Mouse (Mus musculus): ENCODE results near the gene Olfr689. TPM values are rescaled to one million over a fixed set of nuclear protein-coding genes. Genes with fewer than 3 reads are reported as not detected.

Gene Olfr689
- polyA plus RNA-seq (2017; shearing (Covaris generic)) = 0.05 TPM

GRCm38 (mm10) chr7:105310865-105311264 is at the start of gene Olfr689:
Olfr689 (plus strand) TSS chr7:105311165.

DNA sequence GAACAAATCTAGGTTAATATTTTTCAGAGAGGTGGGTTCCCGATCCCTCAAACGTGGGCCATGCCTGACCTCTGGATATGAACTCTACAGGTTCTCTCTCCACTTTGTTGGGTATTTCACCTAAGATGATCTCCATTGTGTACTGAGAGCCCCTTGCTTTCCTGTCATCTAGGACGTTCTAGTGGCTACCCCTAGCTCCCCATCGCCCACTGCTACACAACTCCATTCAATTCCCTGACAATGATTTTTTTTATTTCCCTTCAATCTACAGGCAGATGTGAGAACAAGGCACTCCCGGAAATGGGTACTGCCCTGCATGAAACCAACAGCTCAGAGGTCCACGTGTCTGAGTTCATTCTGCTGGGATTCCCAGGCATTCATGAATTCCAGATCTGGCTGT is 23.2 kb upstream of the Olfr689 start, which contains the start of gene Olfr688:
TSS of gene Olfr688 (plus strand) at position 301 of the 400 bp plus-strand sequence.

DNA sequence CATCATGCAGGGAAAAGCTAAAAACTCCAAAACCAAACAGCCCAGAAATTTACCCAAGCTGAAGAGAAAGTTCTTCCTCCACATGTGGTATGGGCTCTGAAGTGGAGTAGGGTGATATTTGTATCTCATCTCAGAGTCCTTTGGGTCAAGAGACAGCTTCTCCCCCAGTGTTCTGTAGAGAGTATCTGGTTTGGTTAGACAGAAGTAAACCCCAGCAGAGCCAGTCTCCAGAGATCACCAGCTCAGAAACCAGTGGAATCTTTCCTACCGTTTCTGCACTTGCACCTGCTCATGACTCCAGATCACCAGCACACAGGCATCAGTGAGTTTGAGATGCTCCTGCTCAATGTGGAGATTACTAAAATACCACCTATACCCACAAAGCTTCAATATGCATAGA is 23.0 kb downstream of the Olfr689 start, which contains the start of gene Olfr690:
TSS of gene Olfr690 (minus strand) at position 101 of the 400 bp plus-strand sequence.

GRCm38 (mm10) chr7:105342170-105342569 is 31.2 kb downstream of the Olfr689 start, which contains the start of gene Olfr691:
Olfr691 (minus strand) TSS chr7:105342270.

GRCm38 (mm10) chr7:105367930-105368329 is 57.0 kb downstream of the Olfr689 start, which contains the start of gene Olfr692:
Olfr692 (plus strand) TSS chr7:105368230.

Other genes starting within 250 kb of the Olfr689 start
- gene Olfr678, start 246.7 kb upstream of the Olfr689 start, polyA plus RNA-seq (2017; shearing (Covaris generic)) = not detected
- not detected for gene Olfr679, start 230.0 kb upstream of the Olfr689 start, polyA plus RNA-seq (2017; shearing (Covaris generic))
- not detected for gene Olfr680-ps1, start 218.3 kb upstream of the Olfr689 start, polyA plus RNA-seq (2017; shearing (Covaris generic))
- gene Olfr681, start 194.3 kb upstream of the Olfr689 start, polyA plus RNA-seq (2017; shearing (Covaris generic)) = not detected
- gene Olfr683, start 164.2 kb upstream of the Olfr689 start, polyA plus RNA-seq (2017; shearing (Covaris generic)) = not detected
- gene Olfr684, start 147.5 kb upstream of the Olfr689 start, polyA plus RNA-seq (2017; shearing (Covaris generic)) = not detected
- not detected for gene Olfr685, start 125.2 kb upstream of the Olfr689 start, polyA plus RNA-seq (2017; shearing (Covaris generic))
- gene Olfr686, start 103.7 kb upstream of the Olfr689 start, polyA plus RNA-seq (2017; shearing (Covaris generic)) = not detected
- gene Olfr688, start 23.1 kb upstream of the Olfr689 start, polyA plus RNA-seq (2017; shearing (Covaris generic)) = not detected
- not detected for gene Olfr690, start 22.9 kb downstream of the Olfr689 start, polyA plus RNA-seq (2017; shearing (Covaris generic))
- not detected for gene Olfr691, start 31.1 kb downstream of the Olfr689 start, polyA plus RNA-seq (2017; shearing (Covaris generic))
- gene Olfr692, start 57.1 kb downstream of the Olfr689 start, polyA plus RNA-seq (2017; shearing (Covaris generic)) = not detected
- not detected for gene Gm5901, start 63.9 kb downstream of the Olfr689 start, polyA plus RNA-seq (2017; shearing (Covaris generic))
- 36.8 TPM for gene Fam160a2, start 88.9 kb downstream of the Olfr689 start, polyA plus RNA-seq (2017; shearing (Covaris generic))
- not detected for gene Cnga4, start 93.4 kb downstream of the Olfr689 start, polyA plus RNA-seq (2017; shearing (Covaris generic))
- gene Cckbr, start 114.6 kb downstream of the Olfr689 start, polyA plus RNA-seq (2017; shearing (Covaris generic)) = not detected
- gene Cavin3, start 171.1 kb downstream of the Olfr689 start, polyA plus RNA-seq (2017; shearing (Covaris generic)) = 0.12 TPM
- 37.2 TPM for gene Smpd1, start 243.2 kb downstream of the Olfr689 start, polyA plus RNA-seq (2017; shearing (Covaris generic))

Data from CD4-positive, CD25-positive, alpha-beta regulatory T cell (primary cell).